Mouse (Mus musculus) heart, embryonic 15.5 days (tissue): Measurements from ENCODE around the gene Art2b. TPM values are rescaled to one million over a fixed set of nuclear protein-coding genes. Genes with fewer than 3 reads are reported as not detected.

Experiments used
- ATAC-seq: fragments of 200-750 bp; cut with Nextera tagmentation; replicated peaks from 2 replicates; pipeline ENCODE4 v1.8.0; 2017; ENCODE audit warnings: low read depth, moderate TSS enrichment; ENCODE audit not compliant: insufficient number of reproducible peaks, insufficient read depth, low FRiP score
- H3K27ac ChIP-seq: fragments of 300-500 bp; sonication (generic); 2 replicates; pipeline ENCODE4 v1.5.1; 2015; ENCODE audit warnings: mild to moderate bottlenecking, inconsistent platforms
- H3K27me3 ChIP-seq: fragments of 300-500 bp; sonication (generic); 2 replicates; pipeline ENCODE4 v1.6.1; 2015; ENCODE audit warnings: inconsistent platforms
- H3K36me3 ChIP-seq: fragments of 300-500 bp; sonication (generic); 2 replicates; pipeline ENCODE4 v1.6.1; 2015; ENCODE audit warnings: mild to moderate bottlenecking, inconsistent platforms
- H3K4me1 ChIP-seq: fragments of 300-500 bp; sonication (generic); replicated peaks from 2 replicates; pipeline ENCODE4 v1.6.1; 2015; ENCODE audit warnings: inconsistent platforms
- H3K4me2 ChIP-seq: fragments of 300-500 bp; sonication (generic); 2 replicates; pipeline ENCODE4 v1.6.1; 2015; ENCODE audit warnings: inconsistent platforms, mild to moderate bottlenecking, moderate library complexity
- H3K4me3 ChIP-seq: fragments of 300-500 bp; sonication (generic); 2 replicates; pipeline ENCODE4 v1.5.1; 2015; ENCODE audit warnings: mild to moderate bottlenecking, inconsistent platforms
- H3K9ac ChIP-seq: fragments of 300-500 bp; sonication (generic); 2 replicates; pipeline ENCODE4 v1.6.1; 2015; ENCODE audit warnings: mild to moderate bottlenecking, inconsistent platforms
- H3K9me3 ChIP-seq: fragments of 300-500 bp; sonication (generic); replicated peaks from 2 replicates; pipeline ENCODE4 v1.6.1; 2016; ENCODE audit warnings: inconsistent platforms
- WGBS: fragments of 180-500 bp; shearing (Covaris S2); methylation state at CpG from one replicate; pipeline ENCODE4 v1.1.7; 2015; ENCODE audit warnings: mixed read lengths; 5-methylcytosine and 5-hydroxymethylcytosine counted together
- polyA plus RNA-seq: library from polyadenylated mRNA; unstranded; fragments of >200 nt; fragmentation: Nextera tagmentation; extraction: Ambion mirVana; gene quantifications from 2 replicates; pipeline ENCODE4 v1.2.1, GENCODE M21; 2015

Gene Art2b
- polyA plus RNA-seq, 1 experiment from 2014 or later: not detected

GRCm38 (mm10) chr7:101538141-101538933 is 47.1 kb downstream of the Art2b start:
- Histone ChIP-seq H3K4me2 (no peak overlapping the region), H3K36me3 (no peaks in the 10 kb centered on the region), H3K4me1 (no peaks in the 10 kb centered on the region), H3K9ac (no peak overlapping the region), H3K9me3 (no peaks in the 10 kb centered on the region), H3K4me3 (no peak overlapping the region), H3K27ac (no peak overlapping the region), H3K27me3 (no peaks in the 10 kb centered on the region)
- WGBS: 39% methylated on average over 14 of the region's 14 CpGs
- ATAC-seq: no peak

DNA sequence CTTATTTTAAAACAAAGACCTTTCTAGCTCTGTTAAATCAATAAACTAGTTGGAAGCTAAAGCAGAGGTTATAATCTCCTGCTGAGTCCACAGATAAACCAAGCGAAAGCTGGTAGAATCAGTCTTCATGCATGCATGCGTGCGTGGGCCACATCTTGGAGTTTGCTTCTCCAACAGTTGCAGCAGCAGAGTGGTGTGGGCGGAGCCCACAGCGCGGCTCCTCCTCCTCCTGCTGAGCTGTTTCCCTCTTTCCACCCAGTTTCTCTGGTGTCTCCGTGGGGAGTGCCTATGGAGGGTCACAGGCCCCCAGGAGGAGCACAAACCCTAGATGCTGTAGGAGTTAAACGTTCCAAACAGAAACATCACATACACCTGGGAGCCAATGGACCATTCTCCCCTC is 47.9 kb downstream of the Art2b start:
- Histone ChIP-seq H3K4me3 (no peak overlapping the region), H3K27me3 (no peaks in the 10 kb centered on the region), H3K9me3 (no peaks in the 10 kb centered on the region), H3K36me3 (no peaks in the 10 kb centered on the region), H3K9ac (no peak overlapping the region), H3K4me2 (no peak overlapping the region), H3K27ac (no peak overlapping the region), H3K4me1 (no peaks in the 10 kb centered on the region)
- no peak for ATAC-seq
- 37% methylated on average over 8 of the region's 8 CpGs for WGBS

- ATAC-seq: no peak
- Histone ChIP-seq H3K36me3 (no peaks in the 10 kb centered on the region), H3K4me2 (no peak overlapping the region), H3K27me3 (no peaks in the 10 kb centered on the region), H3K27ac (no peak overlapping the region), H3K4me3 (no peak overlapping the region), H3K9me3 (no peaks in the 10 kb centered on the region), H3K4me1 (no peaks in the 10 kb centered on the region), H3K9ac (no peak overlapping the region)
- 79% methylated on average over 5 of the region's 5 CpGs for WGBS
Observed at GRCm38 (mm10) chr7:101535517-101535916, 49.9 kb downstream of the Art2b start.

- no peak overlapping the region for H3K4me2 ChIP-seq
- no peak overlapping the region for H3K4me3 ChIP-seq
- no peaks in the 10 kb centered on the region for H3K36me3 ChIP-seq
- no peak overlapping the region for H3K27ac ChIP-seq
- no peak for ATAC-seq
- no peaks in the 10 kb centered on the region for H3K9me3 ChIP-seq
- H3K27me3 ChIP-seq: no peaks in the 10 kb centered on the region
- no peak overlapping the region for H3K9ac ChIP-seq
- H3K4me1 ChIP-seq: no peaks in the 10 kb centered on the region
- WGBS: 70% methylated on average over 10 of the region's 10 CpGs
Observed at GRCm38 (mm10) chr7:101535102-101535501, 50.3 kb downstream of the Art2b start.

- no peak overlapping the region for H3K27ac ChIP-seq
- no peak overlapping the region for H3K9ac ChIP-seq
- no peak for ATAC-seq
- H3K4me1 ChIP-seq: no peaks in the 10 kb centered on the region
- H3K9me3 ChIP-seq: no peaks in the 10 kb centered on the region
- H3K4me2 ChIP-seq: no peak overlapping the region
- no peaks in the 10 kb centered on the region for H3K27me3 ChIP-seq
- no peaks in the 10 kb centered on the region for H3K36me3 ChIP-seq
- WGBS: 34% methylated on average over 5 of the region's 5 CpGs
- no peak overlapping the region for H3K4me3 ChIP-seq
Observed at GRCm38 (mm10) chr7:101534428-101534827, 51.0 kb downstream of the Art2b start.

Other genes with a start within 250 kb of the Art2b start
- gene Arap1, start 237.5 kb downstream of the Art2b start, polyA plus RNA-seq: 23.5 and 38.4 TPM in 2 replicates
- not detected in 2 replicates for gene Gm45837, start 174.7 kb downstream of the Art2b start, polyA plus RNA-seq
- gene Pde2a, start 163.9 kb downstream of the Art2b start, polyA plus RNA-seq: 16.3 and 21.9 TPM in 2 replicates
- gene Clpb, start 78.0 kb upstream of the Art2b start, polyA plus RNA-seq: 43.8 and 54.9 TPM in 2 replicates
- 0.39 and 1.9 TPM in 2 replicates for gene Phox2a, start 232.7 kb upstream of the Art2b start, polyA plus RNA-seq